Mouse (Mus musculus) thymus, adult 2 months (tissue): ENCODE data around the gene Frmd8.

ENCODE experiments used
- CTCF ChIP-seq: fragments of 200-500 bp; IDR thresholded peaks from 2 replicates; pipeline ENCODE4 v1.5.1; 2012; ENCODE audit warnings: mild to moderate bottlenecking, control low read depth, low read length, moderate library complexity, borderline replicate concordance; ENCODE audit not compliant: control insufficient read depth, poor library complexity, insufficient read depth; ENCODE audit errors: extremely low read depth
- POLR2A ChIP-seq: fragments of 200-500 bp; IDR thresholded peaks from 2 replicates; pipeline ENCODE4 v1.6.1; 2012; ENCODE audit warnings: mild to moderate bottlenecking, low read length, control low read depth, moderate library complexity; ENCODE audit not compliant: control insufficient read depth, poor library complexity, insufficient read depth; ENCODE audit errors: extremely low read depth

DNA sequence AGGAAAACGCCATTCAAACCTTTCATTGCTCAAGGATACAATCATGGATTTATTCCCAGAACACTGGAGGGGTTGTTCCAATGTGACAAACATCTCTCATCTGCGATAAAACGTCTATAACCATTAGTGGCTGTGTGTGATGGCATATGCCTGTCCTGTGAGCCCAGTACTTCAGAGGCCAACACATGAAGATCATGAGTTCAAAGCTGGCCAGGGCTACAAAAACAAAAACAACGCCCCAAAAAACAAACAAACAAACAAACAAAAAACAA, 48.4 kb downstream of the Frmd8 start:
- TF ChIP-seq CTCF: no peak
- TF ChIP-seq POLR2A: no peak
